Mouse (Mus musculus): ENCODE measurements around the gene Pds5a.
"Not testable (repeated sequence)": the region's sequence is repeated elsewhere in the genome, so short reads cannot be mapped to it uniquely, and the experiment has no call there.

Pds5a gene

GRCm38 (mm10) chr5:65697836-65698758 lies at the start of gene Pds5a:
TSS of gene Pds5a (minus strand) at chr5:65698273.
- DNase-seq (ENCODE audit: low spot score), result peak; percentile 82

GRCm38 (mm10) chr5:65746908-65747307 lies 48.8 kb upstream of the Pds5a start:
- no peak for DNase-seq (ENCODE audit: low spot score)

GRCm38 (mm10) chr5:65739366-65739765 lies 41.3 kb upstream of the Pds5a start:
- no peak for DNase-seq (ENCODE audit: low spot score)

GRCm38 (mm10) chr5:65735601-65736000 lies 37.5 kb upstream of the Pds5a start:
- no peak for DNase-seq (ENCODE audit: low spot score)

- no peak for DNase-seq (ENCODE audit: low spot score)
Measured at GRCm38 (mm10) chr5:65731173-65732007, 33.3 kb upstream of the Pds5a start.

GRCm38 (mm10) chr5:65724311-65725054 lies 26.4 kb upstream of the Pds5a start:
- DNase-seq (ENCODE audit: low spot score), result peak; percentile 52

GRCm38 (mm10) chr5:65718368-65718767 lies 20.3 kb upstream of the Pds5a start:
- no peak for DNase-seq (ENCODE audit: low spot score)

GRCm38 (mm10) chr5:65717903-65718211 lies 19.8 kb upstream of the Pds5a start:
- DNase-seq (ENCODE audit: low spot score), result not testable (repeated sequence)

- DNase-seq (ENCODE audit: low spot score), result no peak
Measured at GRCm38 (mm10) chr5:65717063-65717902, 19.2 kb upstream of the Pds5a start.

GRCm38 (mm10) chr5:65715084-65715483 lies 17.0 kb upstream of the Pds5a start:
- no peak for DNase-seq (ENCODE audit: low spot score)

- DNase-seq (ENCODE audit: low spot score), result no peak
Measured at GRCm38 (mm10) chr5:65711463-65711862, 13.4 kb upstream of the Pds5a start.

GRCm38 (mm10) chr5:65710267-65710666 lies 12.2 kb upstream of the Pds5a start:
- no peak for DNase-seq (ENCODE audit: low spot score)

GRCm38 (mm10) chr5:65706979-65707378 lies 8.9 kb upstream of the Pds5a start:
- DNase-seq (ENCODE audit: low spot score), result no peak

- no peak for DNase-seq (ENCODE audit: low spot score)
Measured at GRCm38 (mm10) chr5:65706171-65706570, 8.1 kb upstream of the Pds5a start.

GRCm38 (mm10) chr5:65704765-65705678 lies 6.9 kb upstream of the Pds5a start:
- no peak for DNase-seq (ENCODE audit: low spot score)

- no peak for DNase-seq (ENCODE audit: low spot score)
Measured at GRCm38 (mm10) chr5:65703261-65703660, 5.2 kb upstream of the Pds5a start.

GRCm38 (mm10) chr5:65700102-65700501 lies 2.0 kb upstream of the Pds5a start:
- DNase-seq (ENCODE audit: low spot score), result no peak

- no peak for DNase-seq (ENCODE audit: low spot score)
Measured at GRCm38 (mm10) chr5:65699146-65699545, 1.1 kb upstream of the Pds5a start.

GRCm38 (mm10) chr5:65698759-65699136 lies 675 bp upstream of the Pds5a start:
- DNase-seq (ENCODE audit: low spot score), result no peak

- no peak for DNase-seq (ENCODE audit: low spot score)
Measured at GRCm38 (mm10) chr5:65697486-65697835, 612 bp downstream of the Pds5a start.

All from layer of hippocampus, adult 11-12 months (tissue).